Mouse (Mus musculus): Measurements from ENCODE around the gene Clic5. TPM values are rescaled to one million over a fixed set of nuclear protein-coding genes. Genes with fewer than 3 reads are reported as not detected.

Clic5 gene
- polyA plus RNA-seq, 1 experiment = 19.0 TPM

- WGBS = 52% methylated on average over 8 of the region's 8 CpGs
- no peak for DNase-seq (ENCODE audit: low read depth, low spot score)
These were observed 66.3 kb downstream of the Clic5 start for GRCm38 (mm10) chr17:44254698-44255097.

- DNase-seq (ENCODE audit: low read depth, low spot score) = peak; percentile 39
- WGBS = 4% methylated on average over 6 of the region's 6 CpGs
These were observed 68.2 kb downstream of the Clic5 start for GRCm38 (mm10) chr17:44256583-44256982.

- WGBS = 64% methylated on average over 6 of the region's 6 CpGs
- DNase-seq (ENCODE audit: low read depth, low spot score) = no peak
These were observed 70.9 kb downstream of the Clic5 start for GRCm38 (mm10) chr17:44259245-44259644.

GRCm38 (mm10) chr17:44261594-44262202, 73.3 kb downstream of the Clic5 start:
- peak; percentile 35 for DNase-seq (ENCODE audit: low read depth, low spot score)
- WGBS = 6% methylated on average over 9 of the region's 15 CpGs

GRCm38 (mm10) chr17:44270043-44270442, 81.7 kb downstream of the Clic5 start:
- WGBS = 94% methylated on average over 7 of the region's 7 CpGs
- DNase-seq (ENCODE audit: low read depth, low spot score) = no peak

- 85% methylated on average over 3 of the region's 3 CpGs for WGBS
- DNase-seq (ENCODE audit: low read depth, low spot score) = no peak
These were observed 83.0 kb downstream of the Clic5 start for GRCm38 (mm10) chr17:44271426-44271825.

GRCm38 (mm10) chr17:44274804-44275203, 86.4 kb downstream of the Clic5 start:
- DNase-seq (ENCODE audit: low read depth, low spot score) = no peak

GRCm38 (mm10) chr17:44288320-44288719, 99.9 kb downstream of the Clic5 start:
- no peak for DNase-seq (ENCODE audit: low read depth, low spot score)
- WGBS = 97% methylated on average over 1 of the region's 1 CpGs

- DNase-seq (ENCODE audit: low read depth, low spot score) = no peak
- 76% methylated on average over 1 of the region's 1 CpGs for WGBS
These were observed 108.8 kb downstream of the Clic5 start for GRCm38 (mm10) chr17:44297221-44297620.

GRCm38 (mm10) chr17:44300236-44300635, 111.9 kb downstream of the Clic5 start:
- 38% methylated on average over 5 of the region's 5 CpGs for WGBS
- no peak for DNase-seq (ENCODE audit: low read depth, low spot score)

- 30% methylated on average over 4 of the region's 4 CpGs for WGBS
These were observed 112.3 kb downstream of the Clic5 start for GRCm38 (mm10) chr17:44300723-44301122.

GRCm38 (mm10) chr17:44301224-44301811, 112.9 kb downstream of the Clic5 start:
- DNase-seq (ENCODE audit: low read depth, low spot score) = no peak
- 50% methylated on average over 17 of the region's 17 CpGs for WGBS

More at GRCm38 (mm10) chr17:44300723-44301122, 112.3 kb downstream of the Clic5 start:
- DNase-seq (ENCODE audit: low read depth, low spot score) = no peak

GRCm38 (mm10) chr17:44304076-44304475, 115.7 kb downstream of the Clic5 start:
- 92% methylated on average over 1 of the region's 1 CpGs for WGBS
- no peak for DNase-seq (ENCODE audit: low read depth, low spot score)

- DNase-seq (ENCODE audit: low read depth, low spot score) = no peak
- WGBS = 72% methylated on average over 10 of the region's 10 CpGs
These were observed 121.7 kb downstream of the Clic5 start for GRCm38 (mm10) chr17:44309914-44310622.

GRCm38 (mm10) chr17:44325314-44325713, 136.9 kb downstream of the Clic5 start:
- 69% methylated on average over 10 of the region's 10 CpGs for WGBS
- no peak for DNase-seq (ENCODE audit: low read depth, low spot score)

- WGBS = 25% methylated on average over 10 of the region's 10 CpGs
- no peak for DNase-seq (ENCODE audit: low read depth, low spot score)
These were observed 139.1 kb downstream of the Clic5 start for GRCm38 (mm10) chr17:44327279-44328146.

- 28% methylated on average over 5 of the region's 5 CpGs for WGBS
- no peak for DNase-seq (ENCODE audit: low read depth, low spot score)
These were observed 139.7 kb downstream of the Clic5 start for GRCm38 (mm10) chr17:44328147-44328482.

Data from large intestine, adult 2 months (tissue).